Mouse (Mus musculus) ES-Bruce4 (cell line): ENCODE measurements around the gene Gm48552.

Experiments used
- CTCF ChIP-seq: IDR thresholded peaks from one replicate; pipeline ENCODE4 v1.8.1; 2011; ENCODE audit warnings: low read depth, low read length
- EP300 ChIP-seq: IDR thresholded peaks from 2 replicates; pipeline ENCODE4 v1.6.1; 2011; ENCODE audit warnings: low read depth, low read length; ENCODE audit not compliant: insufficient read depth
- POLR2A ChIP-seq: IDR thresholded peaks from one replicate; pipeline ENCODE4 v1.8.1; 2011; ENCODE audit warnings: low read length; ENCODE audit not compliant: insufficient read depth

GRCm38 (mm10) chr10:81365073-81365472, 23.7 kb upstream of the Gm48552 start:
- TF ChIP-seq CTCF (no peak), EP300 (no peak), POLR2A (no peak)
